Mouse (Mus musculus): ENCODE results near the gene Fam49a. TPM values are rescaled to one million over a fixed set of nuclear protein-coding genes. Genes with fewer than 3 reads are reported as not detected.

Gene Fam49a
- polyA plus RNA-seq, 2 experiments = 4.6 to 11.3 TPM

DNA sequence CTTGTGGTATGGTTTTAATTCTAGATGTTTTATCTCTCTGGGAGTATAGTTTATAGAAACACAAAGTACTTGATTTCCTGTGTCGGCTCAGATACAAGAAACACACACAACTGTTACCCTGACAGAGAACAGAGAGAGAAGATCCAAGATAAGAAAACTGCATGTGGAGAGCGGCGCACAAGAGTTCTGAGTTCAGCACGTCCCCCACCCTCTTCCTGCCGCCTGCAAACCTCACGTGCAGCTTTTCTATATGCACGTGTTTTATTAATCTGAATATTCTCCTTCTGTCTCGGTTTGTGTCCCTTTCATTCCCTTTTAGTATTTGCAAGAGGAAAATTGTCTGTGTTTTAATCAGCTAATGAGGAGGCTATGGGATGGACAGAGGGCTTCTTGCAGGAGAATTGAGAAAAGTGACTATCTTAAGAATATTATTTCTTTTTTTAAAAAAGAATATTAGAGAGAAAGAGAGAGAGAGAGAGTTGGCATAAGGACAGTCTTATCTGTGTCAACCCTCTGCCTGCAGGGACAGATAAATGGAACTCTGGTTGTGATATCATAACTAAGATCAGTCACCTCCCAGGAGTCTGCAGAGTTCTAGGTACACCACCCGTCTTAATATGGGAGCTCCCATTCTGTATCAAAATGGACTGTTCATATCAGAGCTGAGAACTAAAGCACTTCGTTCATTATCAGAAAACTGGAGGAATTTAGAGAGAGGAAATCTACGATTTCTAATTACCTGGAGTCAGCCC is 111.3 kb downstream of the Fam49a start:
- 90% methylated on average over 11 of the region's 11 CpGs for WGBS
- no peak for DNase-seq (ENCODE audit: low spot score)
- Histone ChIP-seq H3K9ac (ENCODE audit: low read depth, low read length, severe bottlenecking) (no peak overlapping the region), H3K4me2 (replicated peaks; ENCODE audit: low read depth, low read length, severe bottlenecking) (no peak overlapping the region), H3K36me3 (ENCODE audit: control insufficient read depth, insufficient read depth, low read length) (no peaks in the 10 kb centered on the region), H3K27ac (replicated peaks; ENCODE audit: low read depth, low read length) (no peak overlapping the region), H3K4me3 (replicated peaks; ENCODE audit: low read length) (no peak overlapping the region), H3K4me1 (ENCODE audit: control insufficient read depth, insufficient read depth, low read length) (no peaks in the 10 kb centered on the region), H3K9me3 (ENCODE audit: control insufficient read depth, low read length) (no peaks in the 10 kb centered on the region), H3K27me3 (ENCODE audit: control insufficient read depth, insufficient read depth, low read length) (no peaks in the 10 kb centered on the region)
- ATAC-seq (ENCODE audit: low FRiP score, low read depth) = no peak
- no peak for TF ChIP-seq POLR2A (IDR thresholded peaks at IDR 0.05; ENCODE audit: borderline replicate concordance, extremely low read depth, insufficient read depth, insufficient read length)

DNA sequence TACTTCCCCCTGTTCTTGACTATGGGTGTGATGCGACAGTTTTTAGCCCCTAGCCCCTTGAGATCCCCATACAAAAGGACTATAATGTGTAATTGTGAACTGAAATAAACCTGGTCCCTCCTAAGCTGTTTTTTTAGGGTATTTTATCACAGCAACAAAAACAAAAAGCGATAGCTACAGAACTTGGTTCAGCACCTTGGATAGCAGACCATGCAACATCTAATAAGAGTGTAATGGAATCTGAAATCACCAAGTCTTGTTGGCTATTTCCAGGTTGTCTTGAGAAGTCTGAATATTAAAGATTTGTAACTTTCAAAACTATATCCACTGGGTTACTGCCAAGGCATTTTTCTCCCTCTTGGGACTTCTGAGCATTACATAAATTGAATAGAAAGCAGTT is 117.1 kb downstream of the Fam49a start:
- no peaks in the 10 kb centered on the region for H3K36me3 ChIP-seq (ENCODE audit: control insufficient read depth, insufficient read depth, low read length)
- H3K4me1 ChIP-seq (ENCODE audit: control insufficient read depth, insufficient read depth, low read length) = no peaks in the 10 kb centered on the region
- WGBS = 50% methylated on average over 2 of the region's 2 CpGs
- H3K9ac ChIP-seq (ENCODE audit: low read depth, low read length, severe bottlenecking) = no peak overlapping the region
- no peaks in the 10 kb centered on the region for H3K27me3 ChIP-seq (ENCODE audit: control insufficient read depth, insufficient read depth, low read length)
- no peaks in the 10 kb centered on the region for H3K9me3 ChIP-seq (ENCODE audit: control insufficient read depth, low read length)
- DNase-seq (ENCODE audit: low spot score) = peak; percentile 43
- TF ChIP-seq POLR2A (IDR thresholded peaks at IDR 0.05; ENCODE audit: borderline replicate concordance, extremely low read depth, insufficient read depth, insufficient read length) = no peak
- no peak for ATAC-seq (ENCODE audit: low FRiP score, low read depth)
- H3K4me2 ChIP-seq (replicated peaks; ENCODE audit: low read depth, low read length, severe bottlenecking) = no peak overlapping the region
- no peak overlapping the region for H3K4me3 ChIP-seq (replicated peaks; ENCODE audit: low read length)
- H3K27ac ChIP-seq (replicated peaks; ENCODE audit: low read depth, low read length) = no peak overlapping the region

DNA sequence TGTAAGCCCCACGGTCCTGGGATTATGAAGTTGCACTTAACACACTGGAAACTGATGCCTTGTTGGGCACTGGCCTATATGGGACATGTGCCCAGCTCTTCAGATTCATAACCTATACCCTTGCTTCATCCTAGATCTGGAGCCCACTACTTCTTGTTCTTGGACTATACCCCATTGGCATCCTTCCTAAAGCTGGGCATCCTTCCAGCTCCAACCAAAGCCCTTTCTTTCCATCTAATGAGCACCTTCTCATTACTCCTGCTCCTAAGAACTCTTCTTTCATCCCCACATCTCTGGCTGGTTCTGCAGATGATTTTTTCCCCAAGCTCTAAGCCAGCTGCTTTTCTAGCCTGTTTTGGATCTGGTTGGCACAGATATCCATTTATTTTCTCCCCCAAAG is 127.3 kb downstream of the Fam49a start:
- H3K4me2 ChIP-seq (replicated peaks; ENCODE audit: low read depth, low read length, severe bottlenecking) = no peak overlapping the region
- H3K9ac ChIP-seq (ENCODE audit: low read depth, low read length, severe bottlenecking) = no peak overlapping the region
- TF ChIP-seq POLR2A (IDR thresholded peaks at IDR 0.05; ENCODE audit: borderline replicate concordance, extremely low read depth, insufficient read depth, insufficient read length) = no peak
- 89% methylated on average over 1 of the region's 1 CpGs for WGBS
- H3K36me3 ChIP-seq (ENCODE audit: control insufficient read depth, insufficient read depth, low read length) = no peaks in the 10 kb centered on the region
- no peak overlapping the region for H3K27ac ChIP-seq (replicated peaks; ENCODE audit: low read depth, low read length)
- H3K4me3 ChIP-seq (replicated peaks; ENCODE audit: low read length) = no peak overlapping the region
- no peaks in the 10 kb centered on the region for H3K27me3 ChIP-seq (ENCODE audit: control insufficient read depth, insufficient read depth, low read length)
- no peak for DNase-seq (ENCODE audit: low spot score)
- no peaks in the 10 kb centered on the region for H3K4me1 ChIP-seq (ENCODE audit: control insufficient read depth, insufficient read depth, low read length)
- H3K9me3 ChIP-seq (ENCODE audit: control insufficient read depth, low read length) = no peaks in the 10 kb centered on the region
- ATAC-seq (ENCODE audit: low FRiP score, low read depth) = no peak

DNA sequence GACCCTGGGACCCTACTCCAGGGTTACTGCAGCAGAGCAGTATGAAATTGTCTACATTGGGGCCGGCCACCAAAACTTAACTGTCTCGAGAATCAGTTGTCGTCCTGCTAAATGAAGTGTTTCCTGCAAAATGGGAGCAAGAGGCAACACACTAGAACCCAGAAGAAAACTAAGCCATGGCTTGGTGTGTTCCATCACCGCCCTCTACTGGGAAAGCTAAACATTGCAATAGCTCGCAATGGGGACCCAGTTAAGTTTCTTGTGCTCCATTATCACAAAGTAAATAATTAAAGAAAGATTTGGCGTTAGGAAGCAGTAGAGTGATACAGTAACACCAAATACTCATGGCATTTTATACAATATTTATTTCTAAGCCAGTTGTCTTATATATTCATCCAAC is 134.3 kb downstream of the Fam49a start:
- Histone ChIP-seq H3K4me2 (replicated peaks; ENCODE audit: low read depth, low read length, severe bottlenecking) (no peak overlapping the region), H3K9ac (ENCODE audit: low read depth, low read length, severe bottlenecking) (no peak overlapping the region), H3K9me3 (ENCODE audit: control insufficient read depth, low read length) (no peaks in the 10 kb centered on the region), H3K36me3 (ENCODE audit: control insufficient read depth, insufficient read depth, low read length) (no peaks in the 10 kb centered on the region), H3K27ac (replicated peaks; ENCODE audit: low read depth, low read length) (no peak overlapping the region), H3K4me1 (ENCODE audit: control insufficient read depth, insufficient read depth, low read length) (peaks cover 10% of the 10 kb centered on the region; the same call in 1 of the 2 replicates), H3K4me3 (replicated peaks; ENCODE audit: low read length) (no peak overlapping the region), H3K27me3 (ENCODE audit: control insufficient read depth, insufficient read depth, low read length) (0 out of 2 replicates have a peak, but pooled peaks cover 10% of the 10 kb centered on the region)
- ATAC-seq (ENCODE audit: low FRiP score, low read depth) (no peak), DNase-seq (ENCODE audit: low spot score) (peak; percentile 52)
- 29% methylated on average over 6 of the region's 6 CpGs for WGBS
- no peak for TF ChIP-seq POLR2A (IDR thresholded peaks at IDR 0.05; ENCODE audit: borderline replicate concordance, extremely low read depth, insufficient read depth, insufficient read length)

DNA sequence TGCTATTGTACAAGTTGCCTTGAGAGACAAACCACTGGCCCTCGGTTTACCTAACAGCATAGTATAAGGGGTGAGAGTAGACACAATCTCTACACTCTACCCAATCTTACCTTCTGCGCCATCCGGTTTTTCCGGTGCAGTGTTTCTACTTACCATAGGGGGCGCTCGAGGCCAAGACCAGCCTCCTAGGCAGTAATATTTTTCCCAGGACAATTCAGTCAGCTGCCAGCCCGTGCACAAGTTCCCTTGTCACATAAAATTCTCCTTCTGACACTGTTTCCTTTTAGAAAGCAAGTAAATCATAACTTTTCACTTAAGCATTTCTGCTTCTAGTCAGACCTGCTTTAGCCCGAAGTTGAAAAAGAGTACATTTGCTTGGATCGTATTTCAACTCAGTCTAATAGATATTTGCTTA is 139.1 kb downstream of the Fam49a start:
- Histone ChIP-seq H3K9ac (ENCODE audit: low read depth, low read length, severe bottlenecking) (no peak overlapping the region), H3K27ac (replicated peaks; ENCODE audit: low read depth, low read length) (no peak overlapping the region), H3K4me1 (ENCODE audit: control insufficient read depth, insufficient read depth, low read length) (peaks cover 21% of the 10 kb centered on the region), H3K27me3 (ENCODE audit: control insufficient read depth, insufficient read depth, low read length) (0 out of 2 replicates have a peak, but pooled peaks cover 10% of the 10 kb centered on the region), H3K36me3 (ENCODE audit: control insufficient read depth, insufficient read depth, low read length) (no peaks in the 10 kb centered on the region), H3K9me3 (ENCODE audit: control insufficient read depth, low read length) (no peaks in the 10 kb centered on the region), H3K4me3 (replicated peaks; ENCODE audit: low read length) (peak overlapping the region; percentile 14; the same call in 1 of the 2 replicates), H3K4me2 (replicated peaks; ENCODE audit: low read depth, low read length, severe bottlenecking) (peak overlapping the region; percentile 39)
- WGBS = 20% methylated on average over 9 of the region's 9 CpGs
- TF ChIP-seq POLR2A (IDR thresholded peaks at IDR 0.05; ENCODE audit: borderline replicate concordance, extremely low read depth, insufficient read depth, insufficient read length) = no peak
- ATAC-seq (ENCODE audit: low FRiP score, low read depth) (peak; percentile 74; the same call in 1 of the 2 replicates), DNase-seq (ENCODE audit: low spot score) (peak; percentile 79)
